Mouse (Mus musculus) MEL (cell line): Measurements from ENCODE around the gene Mtrr. TPM values are rescaled to one million over a fixed set of nuclear protein-coding genes. Genes with fewer than 3 reads are reported as not detected.

ENCODE experiments used
- DNase-seq: peaks from one replicate; pipeline ENCODE4 v3.0.0; 2011; ENCODE audit warnings: low read depth, low spot score
- H3K27ac ChIP-seq: 2 replicates; pipeline ENCODE4 v1.5.1; 2012; ENCODE audit warnings: low read depth, mild to moderate bottlenecking, control low read depth, low read length, moderate library complexity; ENCODE audit not compliant: control insufficient read depth
- H3K27me3 ChIP-seq, 2 experiments: fragments of 150-350 bp in 1 of 2; sonication (generic) in 1 of 2; 2 replicates each; pipeline ENCODE4 v1.6.1; 2012; ENCODE audit warnings: low read length in 2 of 2, mild to moderate bottlenecking in 2 of 2, improper control_type of control experiment in 1 of 2, moderate library complexity in 1 of 2; ENCODE audit not compliant: insufficient read depth in 2 of 2, control insufficient read depth in 1 of 2
- H3K36me3 ChIP-seq, 2 experiments: 2 replicates each; pipeline ENCODE4 v1.6.1; 2012 to 2014; ENCODE audit warnings: low read length in 2 of 2, improper control_type of control experiment in 1 of 2, inconsistent platforms in 1 of 2, mild to moderate bottlenecking in 1 of 2; ENCODE audit not compliant: insufficient read depth in 2 of 2, control insufficient read depth in 1 of 2
- H3K4me1 ChIP-seq, 2 experiments: fragments of 150-350 bp in 1 of 2; sonication (generic) in 1 of 2; 2 replicates each; pipeline ENCODE4 v1.6.1; 2012; ENCODE audit warnings: low read length in 2 of 2, improper control_type of control experiment in 1 of 2, mild to moderate bottlenecking in 1 of 2; ENCODE audit not compliant: insufficient read depth in 2 of 2, control insufficient read depth in 1 of 2
- H3K4me3 ChIP-seq, 2 experiments: fragments of 150-350 bp in 1 of 2; sonication (generic) in 1 of 2; 2 replicates each; pipeline ENCODE4 v1.5.1; 2012; ENCODE audit warnings: low read depth in 2 of 2, low read length in 2 of 2, mild to moderate bottlenecking in 2 of 2, moderate library complexity in 2 of 2, control low read depth in 1 of 2, improper control_type of control experiment in 1 of 2; ENCODE audit not compliant: control insufficient read depth in 1 of 2, insufficient read depth in 1 of 2
- H3K79me2 ChIP-seq: 2 replicates; pipeline ENCODE4 v1.6.1; 2012; ENCODE audit warnings: mild to moderate bottlenecking, low read length, moderate library complexity; ENCODE audit not compliant: control insufficient read depth, poor library complexity, insufficient read depth
- H3K9ac ChIP-seq: 2 replicates; pipeline ENCODE4 v1.6.1; 2012; ENCODE audit warnings: low read depth, mild to moderate bottlenecking, control low read depth, low read length, moderate library complexity; ENCODE audit not compliant: control insufficient read depth, poor library complexity, severe bottlenecking
- H3K9me3 ChIP-seq: fragments of 150-350 bp; sonication (generic); replicated peaks from 2 replicates; pipeline ENCODE4 v1.6.1; 2012; ENCODE audit warnings: mild to moderate bottlenecking, low read length, improper control_type of control experiment, moderate library complexity; ENCODE audit not compliant: insufficient read depth
- BHLHE40 ChIP-seq: IDR thresholded peaks from 2 replicates; pipeline ENCODE4 v1.6.1; 2012; ENCODE audit warnings: low read depth, mild to moderate bottlenecking, inconsistent platforms, low read length, improper control_type of control experiment, borderline replicate concordance
- CHD1 ChIP-seq: IDR thresholded peaks from 2 replicates; pipeline ENCODE4 v1.6.1; 2012; ENCODE audit warnings: low read depth, mild to moderate bottlenecking, inconsistent platforms, low read length, improper control_type of control experiment
- CHD2 ChIP-seq: IDR thresholded peaks from 2 replicates; pipeline ENCODE4 v1.6.1; 2011; ENCODE audit warnings: low read length, improper control_type of control experiment
- CTCF ChIP-seq, 3 experiments: IDR thresholded peaks in 2 of 3; conservative IDR thresholded peaks in 1 of 3; 2 replicates each; pipeline ENCODE4 v1.5.1; 2011 to 2012; ENCODE audit warnings: low read length in 3 of 3, low read depth in 2 of 3, mild to moderate bottlenecking in 2 of 3, improper control_type of control experiment in 1 of 3, inconsistent platforms in 1 of 3, mixed read lengths in 1 of 3, moderate library complexity in 1 of 3; ENCODE audit not compliant: control insufficient read depth in 1 of 3, insufficient read depth in 1 of 3, poor library complexity in 1 of 3, severe bottlenecking in 1 of 3
- ELF1 ChIP-seq: IDR thresholded peaks from 2 replicates; pipeline ENCODE4 v1.6.1; 2014; ENCODE audit warnings: low read depth, mild to moderate bottlenecking, inconsistent platforms, low read length, improper control_type of control experiment, moderate library complexity
- EP300 ChIP-seq, 2 experiments: IDR thresholded peaks; 2 replicates each; pipeline ENCODE4 v1.6.1; 2011; ENCODE audit warnings: improper control_type of control experiment in 2 of 2, low read length in 2 of 2, low read depth in 1 of 2, mild to moderate bottlenecking in 1 of 2
- ETS1 ChIP-seq: IDR thresholded peaks from 2 replicates; pipeline ENCODE4 v1.6.1; 2012; ENCODE audit warnings: low read depth, mild to moderate bottlenecking, inconsistent platforms, low read length, improper control_type of control experiment, moderate library complexity
- GABPA ChIP-seq: IDR thresholded peaks from 2 replicates; pipeline ENCODE4 v1.6.1; 2012; ENCODE audit warnings: low read depth, mild to moderate bottlenecking, inconsistent platforms, low read length, improper control_type of control experiment, moderate library complexity
- HCFC1 ChIP-seq: IDR thresholded peaks from 2 replicates; pipeline ENCODE4 v1.6.1; 2012; ENCODE audit warnings: low read depth, mild to moderate bottlenecking, inconsistent platforms, low read length, improper control_type of control experiment, moderate library complexity
- JUND ChIP-seq: IDR thresholded peaks from 2 replicates; pipeline ENCODE4 v1.6.1; 2011; ENCODE audit warnings: low read depth, mild to moderate bottlenecking, improper control_type of control experiment, low read length
- KAT2A ChIP-seq: conservative IDR thresholded peaks from 2 replicates; pipeline ENCODE4 v1.6.1; 2012; ENCODE audit warnings: low read depth, low read length, improper control_type of control experiment, inconsistent platforms
- MAFK ChIP-seq: IDR thresholded peaks from 2 replicates; pipeline ENCODE4 v1.6.1; 2011; ENCODE audit warnings: low read depth, mild to moderate bottlenecking, low read length, improper control_type of control experiment, borderline replicate concordance
- MAX ChIP-seq: IDR thresholded peaks from 2 replicates; pipeline ENCODE4 v1.6.1; 2011; ENCODE audit warnings: low read length, improper control_type of control experiment
- MYB ChIP-seq: IDR thresholded peaks from 2 replicates; pipeline ENCODE4 v1.6.1; 2011; ENCODE audit warnings: mild to moderate bottlenecking, low read depth, low read length, improper control_type of control experiment
- MYC ChIP-seq: IDR thresholded peaks from 2 replicates; pipeline ENCODE4 v1.6.1; 2011; ENCODE audit warnings: low read depth, mild to moderate bottlenecking, low read length, improper control_type of control experiment, moderate library complexity
- NELFE ChIP-seq: IDR thresholded peaks from 2 replicates; pipeline ENCODE4 v1.6.1; 2011; ENCODE audit warnings: low read depth, low read length, improper control_type of control experiment
- NRF1 ChIP-seq: IDR thresholded peaks from 2 replicates; pipeline ENCODE4 v1.6.1; 2014; ENCODE audit warnings: low read depth, mild to moderate bottlenecking, inconsistent platforms, low read length, improper control_type of control experiment, moderate library complexity; ENCODE audit not compliant: poor library complexity, insufficient read depth, severe bottlenecking
- POLR2A ChIP-seq, 2 experiments: IDR thresholded peaks; 2 replicates each; pipeline ENCODE4 v1.6.1; 2011 to 2012; ENCODE audit warnings: low read length in 2 of 2, mild to moderate bottlenecking in 2 of 2, control low read depth in 1 of 2, improper control_type of control experiment in 1 of 2, low read depth in 1 of 2, moderate library complexity in 1 of 2; ENCODE audit not compliant: control insufficient read depth in 1 of 2, insufficient read depth in 1 of 2, poor library complexity in 1 of 2
- RAD21 ChIP-seq: IDR thresholded peaks from 2 replicates; pipeline ENCODE4 v1.6.1; 2011; ENCODE audit warnings: mild to moderate bottlenecking, low read depth, low read length, improper control_type of control experiment
- SIN3A ChIP-seq: IDR thresholded peaks from 2 replicates; pipeline ENCODE4 v1.6.1; 2012; ENCODE audit warnings: low read length, improper control_type of control experiment, inconsistent platforms
- SMC3 ChIP-seq: IDR thresholded peaks from 2 replicates; pipeline ENCODE4 v1.6.1; 2011; ENCODE audit warnings: low read depth, low read length, improper control_type of control experiment
- TCF12 ChIP-seq: IDR thresholded peaks from 2 replicates; pipeline ENCODE4 v1.6.1; 2014; ENCODE audit warnings: low read depth, mild to moderate bottlenecking, inconsistent platforms, low read length, improper control_type of control experiment, moderate library complexity
- USF1 ChIP-seq: IDR thresholded peaks from 2 replicates; pipeline ENCODE4 v1.6.1; 2014; ENCODE audit warnings: low read depth, mild to moderate bottlenecking, inconsistent platforms, low read length, improper control_type of control experiment, moderate library complexity
- USF2 ChIP-seq, 2 experiments: IDR thresholded peaks; 2 replicates each; pipeline ENCODE4 v1.6.1; 2011 to 2012; ENCODE audit warnings: improper control_type of control experiment in 2 of 2, low read length in 2 of 2, borderline replicate concordance in 1 of 2, inconsistent platforms in 1 of 2, low read depth in 1 of 2, mild to moderate bottlenecking in 1 of 2; ENCODE audit not compliant: insufficient read depth in 1 of 2
- ZC3H11A ChIP-seq: IDR thresholded peaks from 2 replicates; pipeline ENCODE4 v1.6.1; 2012; ENCODE audit warnings: low read depth, mild to moderate bottlenecking, inconsistent platforms, low read length, improper control_type of control experiment
- ZKSCAN1 ChIP-seq: IDR thresholded peaks from 2 replicates; pipeline ENCODE4 v1.6.1; 2012; ENCODE audit warnings: low read depth, mild to moderate bottlenecking, inconsistent platforms, low read length, improper control_type of control experiment, moderate library complexity
- ZMIZ1 ChIP-seq: IDR thresholded peaks from 2 replicates; pipeline ENCODE4 v1.6.1; 2012; ENCODE audit warnings: low read depth, mild to moderate bottlenecking, inconsistent platforms, low read length, improper control_type of control experiment, moderate library complexity
- ZNF384 ChIP-seq: IDR thresholded peaks from 2 replicates; pipeline ENCODE4 v1.6.1; 2012; ENCODE audit warnings: low read depth, mild to moderate bottlenecking, inconsistent platforms, low read length, improper control_type of control experiment
- polyA plus RNA-seq, 2 experiments: library from polyadenylated mRNA; stranded (reverse) in 1 of 2; unstranded in 1 of 2; fragments of >175 nt in 1 of 2; fragments of >200 nt in 1 of 2; gene quantifications; 2 replicates each; pipeline versions ENCODE4 v1.2.1 to v1.2.4; 2012; ENCODE audit warnings: low replicate concordance in 2 of 2, low read depth in 1 of 2; ENCODE audit not compliant: insufficient read length in 2 of 2, insufficient read depth in 1 of 2, missing spikeins in 1 of 2
- total RNA-seq: library from RNA; depleted of rRNA; stranded (reverse); fragments of 300-350 nt; gene quantifications from 2 replicates; pipeline ENCODE4 v1.2.3, GENCODE M21; 2012

Gene Mtrr
- total and polyA plus RNA-seq, 3 experiments = 18.0 to 20.8 TPM; not detected in 1

GRCm38 (mm10) chr13:68577945-68578344, 4.0 kb downstream of the Mtrr start:
- DNase-seq = no peak
- H3K27ac ChIP-seq = no peak overlapping the region
- H3K36me3 ChIP-seq = peaks cover 0 to 8% of the 10 kb centered on the region in 2 experiments; a peak in 3 of 4 replicates
- H3K4me3 ChIP-seq = no peak overlapping the region
- no peak overlapping the region for H3K9ac ChIP-seq
- TF ChIP-seq NRF1 (no peak), MYC (no peak), MAFK (no peak), MAX (no peak), CHD2 (no peak), SIN3A (no peak), ETS1 (no peak), ZC3H11A (no peak), ZKSCAN1 (no peak), NELFE (no peak), MYB (no peak), GABPA (no peak), EP300 (IDR thresholded peaks at IDR 0.05; ENCODE audit: low read depth in 1 of 2, low read length in 2 of 2) (no peak), USF1 (no peak), USF2 (IDR thresholded peaks at IDR 0.05; ENCODE audit: borderline replicate concordance in 1 of 2, insufficient read depth in 1 of 2, low read depth in 1 of 2, low read length in 2 of 2) (no peak), BHLHE40 (no peak), SMC3 (no peak), TCF12 (no peak)
- H3K27me3 ChIP-seq = no peaks in the 10 kb centered on the region
- no peaks in the 10 kb centered on the region for H3K9me3 ChIP-seq
- peaks cover 0 to 2% of the 10 kb centered on the region in 2 experiments; a peak in 1 of 4 replicates for H3K4me1 ChIP-seq
- H3K79me2 ChIP-seq = peaks cover 16% of the 10 kb centered on the region

GRCm38 (mm10) chr13:68574398-68574797, 7.6 kb downstream of the Mtrr start:
- Histone ChIP-seq H3K4me3 (no peak overlapping the region), H3K79me2 (no peaks in the 10 kb centered on the region), H3K4me1 (no peaks in the 10 kb centered on the region), H3K9ac (no peak overlapping the region), H3K27ac (no peak overlapping the region), H3K9me3 (no peaks in the 10 kb centered on the region), H3K27me3 (no peaks in the 10 kb centered on the region), H3K36me3 (peaks cover 0 to 4% of the 10 kb centered on the region in 2 experiments; a peak in 1 of 4 replicates)
- TF ChIP-seq USF2 (IDR thresholded peaks at IDR 0.05; ENCODE audit: borderline replicate concordance in 1 of 2, insufficient read depth in 1 of 2, low read depth in 1 of 2, low read length in 2 of 2) (no peak), SIN3A (no peak), RAD21 (no peak), ZKSCAN1 (no peak), JUND (no peak), MYC (no peak), KAT2A (no peak), SMC3 (no peak), HCFC1 (no peak), ETS1 (no peak), POLR2A (IDR thresholded peaks at IDR 0.05; ENCODE audit: control insufficient read depth in 1 of 2, insufficient read depth in 1 of 2, low read depth in 1 of 2, low read length in 2 of 2, poor library complexity in 1 of 2) (no peak), ZMIZ1 (no peak), ELF1 (no peak), ZNF384 (no peak), EP300 (IDR thresholded peaks at IDR 0.05; ENCODE audit: low read depth in 1 of 2, low read length in 2 of 2) (no peak), CTCF (IDR thresholded peaks at IDR 0.05 in 2 of 3, conservative IDR thresholded peaks at IDR 0.05 in 1 of 3; ENCODE audit: control insufficient read depth in 1 of 3, insufficient read depth in 1 of 3, low read depth in 2 of 3, low read length in 3 of 3, poor library complexity in 1 of 3, severe bottlenecking in 1 of 3) (no peak), ZC3H11A (no peak), CHD1 (no peak)
- DNase-seq = no peak
